Mouse (Mus musculus): ENCODE data around the gene Snap29.

The Snap29 gene

DNA sequence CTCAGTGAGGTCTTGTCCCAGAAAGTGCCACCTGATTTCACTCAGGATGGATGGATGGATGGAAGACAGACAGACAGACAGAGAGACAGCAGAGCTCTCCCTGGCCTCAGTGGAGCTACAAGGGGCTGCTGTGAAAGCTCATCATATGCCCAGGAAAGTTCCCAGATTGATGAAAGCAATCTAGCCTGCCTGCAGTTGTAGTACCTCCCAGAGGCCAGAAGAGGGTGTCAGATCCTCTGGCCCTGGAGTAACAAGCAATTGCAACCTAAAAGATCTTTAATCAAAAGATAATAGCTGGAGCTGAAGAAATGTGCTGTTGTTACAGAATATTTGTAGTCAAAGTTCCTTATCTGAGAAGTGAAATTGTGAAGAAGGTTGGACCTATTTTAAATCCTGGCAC, 68.3 kb downstream of the Snap29 start:
- peak in 1 of 2 experiments; percentile 22 for DNase-seq (ENCODE audit: low spot score in 2 of 2)

GRCm38 (mm10) chr16:17474761-17475160, 69.0 kb downstream of the Snap29 start:
- DNase-seq (ENCODE audit: low spot score in 2 of 2), result no peak

DNA sequence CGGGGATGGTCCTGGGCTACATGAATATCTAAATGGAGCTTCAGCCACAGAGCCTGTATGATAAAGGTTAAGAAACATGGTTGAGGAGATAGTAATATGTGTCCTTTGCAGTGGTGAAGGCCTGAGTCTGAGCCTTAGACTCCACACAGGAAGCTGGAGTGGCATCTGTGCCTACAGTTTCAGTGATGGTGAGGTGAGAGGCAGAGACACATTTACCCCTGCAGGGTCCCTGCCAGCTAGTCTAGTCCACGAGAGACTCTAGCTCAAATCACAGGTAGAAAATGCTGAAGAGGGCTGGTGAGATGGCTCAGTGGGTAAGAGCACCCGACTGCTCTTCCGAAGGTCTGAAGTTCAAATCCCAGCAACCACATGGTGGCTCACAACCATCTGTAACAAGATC, 69.5 kb downstream of the Snap29 start:
- DNase-seq (ENCODE audit: low spot score in 2 of 2), result no peak

GRCm38 (mm10) chr16:17478331-17478943, 72.7 kb downstream of the Snap29 start:
- no peak for DNase-seq (ENCODE audit: low spot score in 2 of 2)

All from spleen, postnatal 4 days (tissue).